Mouse (Mus musculus) T-helper 1 cell (primary cell): ENCODE data around the gene March9.

Source experiments
- in situ Hi-C: fragments of 300-600 bp; cut with MboI, MseI; formaldehyde crosslinking; loops from one replicate; pipeline ENCODE4 v1.15.1; 2025; ENCODE audit warnings: high pct_unique_total_duplicates

Gene March9

DNA sequence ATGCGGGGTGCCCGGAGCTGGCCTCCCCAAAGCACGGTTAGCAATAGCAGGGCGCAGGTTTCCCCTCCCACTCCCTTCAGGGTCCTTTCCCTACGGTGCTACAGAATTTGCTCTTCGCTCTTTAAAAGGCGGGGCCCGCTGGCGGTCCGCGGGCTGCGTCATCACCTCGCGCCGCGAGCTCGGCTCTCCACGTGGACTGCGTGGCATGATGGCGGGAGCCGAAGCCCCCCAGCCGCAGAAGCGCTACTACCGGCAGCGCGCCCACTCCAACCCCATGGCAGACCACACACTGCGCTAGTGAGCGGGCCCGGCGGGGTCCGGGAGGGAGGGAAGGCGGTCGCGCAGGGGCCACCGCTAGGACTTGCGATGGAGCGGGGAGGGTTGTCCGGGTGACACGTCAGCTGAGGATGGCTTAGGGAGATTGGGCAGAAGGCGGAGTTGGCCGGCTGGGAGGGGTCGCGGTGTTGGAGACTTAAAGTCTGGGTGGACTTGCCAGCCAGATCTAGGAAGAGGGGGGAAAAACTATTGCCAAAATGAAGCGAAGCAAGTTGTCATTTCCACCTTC lies 18.1 kb downstream of the March9 start:
- in situ Hi-C loops: no loop called here

DNA sequence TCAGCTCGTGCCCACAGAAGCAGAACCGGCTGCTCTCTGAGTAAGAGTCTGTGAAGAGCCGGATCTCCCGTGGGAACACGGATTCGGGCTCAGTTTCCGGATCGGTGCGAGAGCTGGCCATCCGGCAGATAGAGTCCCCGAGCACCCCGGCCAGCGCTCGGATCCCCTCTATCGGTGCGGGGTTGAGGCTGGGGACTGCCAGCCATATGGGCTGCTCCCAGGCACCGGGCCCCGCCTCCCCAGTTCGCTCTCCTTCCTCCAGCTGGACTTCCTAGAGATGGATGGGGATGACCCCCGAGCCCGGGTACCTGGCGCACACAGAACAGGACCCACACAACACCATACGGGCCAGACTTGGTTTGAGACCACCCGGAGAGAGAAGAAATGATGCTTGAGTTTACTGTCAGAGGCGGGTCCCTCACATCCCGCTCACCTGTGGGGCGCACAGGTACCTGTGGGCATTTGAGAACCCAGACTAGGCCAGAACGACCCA lies 18.7 kb downstream of the March9 start, which contains the start of the genes Mettl1 and Eef1akmt3:
Mettl1 (plus strand) TSS at position 141 of the 493 bp plus-strand sequence.
Eef1akmt3 (minus strand) TSS at position 240 of the 493 bp plus-strand sequence.
- in situ Hi-C loops: no loop called here

GRCm38 (mm10) chr10:127040569-127041214 lies 19.3 kb downstream of the March9 start:
- in situ Hi-C loops: no loop called here

DNA sequence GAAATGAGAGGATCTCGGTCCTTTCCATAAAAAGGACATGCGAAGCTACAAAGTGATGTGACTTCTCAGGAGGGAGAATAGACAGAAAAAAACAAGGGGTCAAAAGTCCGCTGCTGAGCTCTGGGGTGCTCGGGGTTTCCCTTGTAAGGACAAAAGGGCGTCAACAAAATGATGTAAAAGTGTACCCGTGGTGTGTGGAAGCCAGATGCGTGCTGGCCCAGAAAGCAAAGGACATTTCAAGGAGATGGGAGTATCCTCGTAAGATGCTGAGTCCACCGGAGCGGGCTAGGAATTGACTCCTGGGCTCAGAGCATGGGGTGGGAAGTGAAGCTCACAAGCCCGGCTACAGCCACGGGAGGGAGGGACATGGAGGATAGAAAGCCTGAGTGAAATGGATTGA lies 22.3 kb downstream of the March9 start:
- in situ Hi-C loops: no loop called here

GRCm38 (mm10) chr10:127036273-127036672 lies 23.7 kb downstream of the March9 start:
- in situ Hi-C loops: no loop called here

DNA sequence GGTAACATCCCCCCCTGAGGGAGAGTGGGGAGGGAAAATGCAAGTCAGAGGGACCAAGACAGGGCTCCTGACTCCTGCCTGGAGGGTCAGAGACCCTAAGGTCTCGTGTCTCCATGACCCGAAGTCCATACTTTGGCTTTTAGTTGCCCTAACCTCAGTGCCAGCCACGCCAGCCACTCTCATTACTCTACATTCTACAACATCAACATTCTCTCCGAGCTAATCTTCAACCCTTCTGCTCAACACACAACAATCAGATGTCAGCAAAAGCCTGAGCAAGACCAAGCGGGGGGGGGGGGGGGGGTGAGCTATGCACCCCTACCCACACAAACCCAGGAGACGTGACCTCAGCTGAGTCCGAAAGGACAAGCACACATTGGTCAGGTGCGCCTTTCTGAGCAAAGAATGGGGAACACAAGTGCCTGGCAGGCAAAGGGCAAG lies 26.7 kb downstream of the March9 start:
- in situ Hi-C loops: no loop called here

DNA sequence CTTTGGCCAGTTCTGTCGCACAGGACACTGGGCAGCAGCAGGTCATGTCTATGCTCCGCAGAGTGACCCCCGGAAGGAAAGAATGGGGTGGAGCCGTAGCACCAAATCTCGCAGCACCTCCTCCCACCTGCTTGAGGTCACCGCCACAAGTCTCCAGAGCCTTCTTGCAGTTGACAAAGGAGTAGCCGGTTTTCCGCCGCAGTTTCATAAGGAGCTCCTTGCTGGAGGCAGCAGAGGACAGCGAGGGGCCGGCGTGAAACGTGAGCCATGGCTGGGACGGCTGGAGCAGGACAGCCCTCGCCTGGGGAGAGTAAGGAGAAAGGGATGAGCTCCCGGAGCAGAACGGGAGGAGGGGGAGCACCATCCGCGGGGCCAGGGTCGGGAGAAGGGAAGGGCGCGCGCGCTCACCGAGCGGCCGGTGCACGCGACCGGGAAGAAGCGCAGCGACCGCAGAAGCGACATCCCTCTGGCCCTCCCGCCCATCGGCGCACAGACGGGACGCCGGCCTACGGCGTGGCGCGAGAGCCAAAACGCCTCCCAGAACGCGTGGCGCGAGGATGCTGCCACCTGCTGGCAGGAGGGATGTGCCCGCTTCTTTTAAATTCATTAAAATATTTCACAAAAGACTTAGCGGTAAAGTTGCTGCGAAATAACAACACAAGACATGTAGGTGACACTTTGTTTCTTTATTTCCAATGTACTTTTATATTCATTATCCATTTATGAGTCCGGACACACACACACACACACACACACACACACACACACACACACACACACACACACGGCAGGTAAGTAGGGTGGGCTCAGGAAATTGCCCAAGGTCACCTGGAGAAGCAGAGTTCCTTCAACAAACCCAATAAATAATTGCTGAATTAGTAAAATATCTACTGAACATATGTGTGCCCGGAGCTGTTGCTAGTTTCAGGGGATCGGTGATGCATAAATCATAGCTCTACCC lies 29.4 kb downstream of the March9 start, which contains the start of gene Tsfm:
Tsfm (minus strand) TSS at position 505 of the 961 bp plus-strand sequence.
- in situ Hi-C loops: no loop called here

GRCm38 (mm10) chr10:127018422-127018821 lies 41.6 kb downstream of the March9 start:
- in situ Hi-C loops: no loop called here

DNA sequence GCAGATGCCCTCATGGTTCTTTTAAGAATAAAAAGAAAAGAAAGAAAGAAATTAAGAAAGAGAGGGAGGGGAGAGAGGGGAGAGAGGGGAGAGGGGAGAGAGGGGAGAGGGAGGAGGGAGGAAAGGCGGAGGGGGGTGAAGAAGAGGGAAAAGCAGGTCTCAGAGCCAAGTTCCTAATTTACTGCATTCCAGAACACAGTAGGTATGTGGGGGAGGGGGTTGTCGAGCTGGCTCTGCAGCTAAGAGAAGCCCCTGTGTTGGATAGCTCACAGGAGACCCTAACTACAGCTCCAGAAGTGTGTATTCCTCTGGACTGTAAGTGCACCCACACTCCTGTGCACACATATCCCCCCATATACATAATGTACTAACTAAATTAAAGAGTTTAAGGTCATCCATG lies 42.9 kb downstream of the March9 start:
- in situ Hi-C loops: no loop called here

DNA sequence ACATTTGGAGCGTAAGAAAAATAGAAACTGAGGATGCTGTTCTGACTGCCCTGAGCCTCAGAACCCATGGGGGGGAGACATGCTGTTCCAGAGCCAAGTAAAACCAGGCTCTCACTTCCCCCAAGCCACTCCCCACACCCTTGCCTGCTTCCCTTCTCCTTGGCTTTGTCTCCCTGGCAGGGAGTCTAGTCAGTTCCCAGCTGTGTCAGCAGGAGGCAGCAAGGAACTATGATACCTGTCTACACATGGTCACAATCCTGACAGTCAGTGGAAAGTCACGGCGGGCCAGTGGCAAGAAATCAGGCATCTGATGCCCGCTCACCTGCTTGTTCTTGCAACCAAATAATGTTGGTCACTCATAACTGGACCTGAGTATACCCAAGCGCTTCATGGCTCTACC lies 43.5 kb downstream of the March9 start:
- in situ Hi-C loops: no loop called here
